Mouse (Mus musculus) frontal cortex, postnatal 14 days (tissue): ENCODE measurements around the gene Gm20708.
"Not testable (repeated sequence)": the region's sequence is repeated elsewhere in the genome, so short reads cannot be mapped to it uniquely, and the experiment has no call there.

Experiments
- DNase-seq, 2 experiments: peaks; one replicate each; pipeline ENCODE4 v3.0.0; 2022; ENCODE audit warnings: low spot score in 2 of 2

Gm20708 gene

GRCm38 (mm10) chr11:117810401-117811046 lies 1.1 kb downstream of the Gm20708 start:
- peak in 1 of 2 experiments; percentile 58 for DNase-seq

GRCm38 (mm10) chr11:117813867-117814266 lies 4.4 kb downstream of the Gm20708 start:
- DNase-seq = no peak

GRCm38 (mm10) chr11:117814704-117815366 lies 5.4 kb downstream of the Gm20708 start:
- DNase-seq = no peak

GRCm38 (mm10) chr11:117815850-117816249 lies 6.4 kb downstream of the Gm20708 start:
- DNase-seq = not testable (repeated sequence)

GRCm38 (mm10) chr11:117816389-117816996 lies 7.0 kb downstream of the Gm20708 start:
- no peak for DNase-seq

- no peak for DNase-seq
These were observed 9.6 kb downstream of the Gm20708 start for GRCm38 (mm10) chr11:117819095-117819494.

- no peak for DNase-seq
These were observed 10.7 kb downstream of the Gm20708 start for GRCm38 (mm10) chr11:117820173-117820572.

- DNase-seq = no peak
These were observed 12.4 kb downstream of the Gm20708 start for GRCm38 (mm10) chr11:117821868-117822267.

- no peak for DNase-seq
These were observed 13.3 kb downstream of the Gm20708 start for GRCm38 (mm10) chr11:117822728-117823241.

GRCm38 (mm10) chr11:117823411-117823810 lies 13.9 kb downstream of the Gm20708 start:
- no peak for DNase-seq

GRCm38 (mm10) chr11:117824060-117824969 lies 14.8 kb downstream of the Gm20708 start:
- peak; percentile 62 to 81 for DNase-seq

- no peak for DNase-seq
These were observed 16.0 kb downstream of the Gm20708 start, which contains the start of the genes Afmid and Tk1 for GRCm38 (mm10) chr11:117825333-117826101. Afmid (plus strand) TSS chr11:117825924. Tk1 (minus strand) TSS chr11:117826092.

- DNase-seq = no peak
These were observed 16.7 kb downstream of the Gm20708 start for GRCm38 (mm10) chr11:117826164-117826563.

GRCm38 (mm10) chr11:117826916-117827315 lies 17.4 kb downstream of the Gm20708 start:
- no peak for DNase-seq

- DNase-seq = no peak
These were observed 17.9 kb downstream of the Gm20708 start for GRCm38 (mm10) chr11:117827386-117827785.

GRCm38 (mm10) chr11:117828149-117828887 lies 18.9 kb downstream of the Gm20708 start:
- DNase-seq = no peak

- DNase-seq = no peak
These were observed 19.6 kb downstream of the Gm20708 start for GRCm38 (mm10) chr11:117828888-117829604.

GRCm38 (mm10) chr11:117829671-117830215 lies 20.3 kb downstream of the Gm20708 start:
- DNase-seq = no peak

- no peak for DNase-seq
These were observed 20.9 kb downstream of the Gm20708 start for GRCm38 (mm10) chr11:117830401-117830800.
